Mouse (Mus musculus) midbrain, embryonic 14.5 days (tissue): ENCODE results near the gene Nipa1. TPM values are rescaled to one million over a fixed set of nuclear protein-coding genes. Genes with fewer than 3 reads are reported as not detected.

Experiments used
- ATAC-seq: fragments of 200-750 bp; cut with Nextera tagmentation; 2 replicates; pipeline ENCODE4 v1.8.0; 2017; ENCODE audit warnings: moderate number of reproducible peaks, moderate library complexity; ENCODE audit not compliant: low FRiP score, low TSS enrichment
- DNase-seq: peaks from one replicate; pipeline ENCODE4 v3.0.0-alpha.2; 2015
- H3K27ac ChIP-seq: fragments of 300-500 bp; sonication (generic); replicated peaks from 2 replicates; pipeline ENCODE4 v1.5.1; 2014; ENCODE audit warnings: mild to moderate bottlenecking, low read depth, low read length, moderate library complexity
- H3K27me3 ChIP-seq: fragments of 300-500 bp; sonication (generic); 2 replicates; pipeline ENCODE4 v1.6.1; 2014; ENCODE audit warnings: low read length, control low read depth, mixed read lengths; ENCODE audit not compliant: control insufficient read depth, insufficient read depth
- H3K36me3 ChIP-seq: fragments of 300-500 bp; sonication (generic); 2 replicates; pipeline ENCODE4 v1.6.1; 2014; ENCODE audit warnings: low read length, control low read depth; ENCODE audit not compliant: control insufficient read depth, insufficient read depth
- H3K4me1 ChIP-seq: fragments of 300-500 bp; sonication (generic); 2 replicates; pipeline ENCODE4 v1.6.1; 2014; ENCODE audit warnings: mild to moderate bottlenecking, antibody characterized with exemption, low read length, control low read depth; ENCODE audit not compliant: control insufficient read depth, insufficient read depth
- H3K4me2 ChIP-seq: fragments of 300-500 bp; sonication (generic); 2 replicates; pipeline ENCODE4 v1.6.1; 2014; ENCODE audit warnings: mild to moderate bottlenecking, low read length, moderate library complexity
- H3K4me3 ChIP-seq: fragments of 300-500 bp; sonication (generic); replicated peaks from 2 replicates; pipeline ENCODE4 v1.5.1; 2014; ENCODE audit warnings: low read depth, low read length
- H3K9ac ChIP-seq: fragments of 300-500 bp; sonication (generic); replicated peaks from 2 replicates; pipeline ENCODE4 v1.6.1; 2014; ENCODE audit warnings: mild to moderate bottlenecking, low read length, moderate library complexity
- H3K9me3 ChIP-seq: fragments of 300-500 bp; sonication (generic); 2 replicates; pipeline ENCODE4 v1.6.1; 2016; ENCODE audit warnings: low read length, control low read depth, mixed read lengths; ENCODE audit not compliant: control insufficient read depth
- WGBS: fragments of 180-500 bp; shearing (Covaris S2); extraction: QIAGEN DNeasy Blood & Tissue Kit; methylation state at CpG from one replicate; pipeline ENCODE4 v1.1.7; 2014; 5-methylcytosine and 5-hydroxymethylcytosine counted together
- polyA plus RNA-seq: library from polyadenylated mRNA; unstranded; fragments of >200 nt; fragmentation: Nextera tagmentation; extraction: Ambion mirVana; gene quantifications from 2 replicates; pipeline ENCODE4 v1.2.1, GENCODE M21; 2014

The Nipa1 gene
- polyA plus RNA-seq, 1 experiment from 2014 or later, result 20.1 TPM

GRCm38 (mm10) chr7:55968258-55968901 lies 51.4 kb downstream of the Nipa1 start:
- WGBS, result 53% methylated on average over 16 of the region's 16 CpGs
- H3K4me2 ChIP-seq, result peak overlapping the region; percentile 27
- DNase-seq, result peak; percentile 4

GRCm38 (mm10) chr7:55966866-55967460 lies 52.8 kb downstream of the Nipa1 start:
- Histone ChIP-seq H3K27ac (no peak overlapping the region), H3K9me3 (no peaks in the 10 kb centered on the region), H3K27me3 (no peaks in the 10 kb centered on the region), H3K4me3 (no peak overlapping the region), H3K36me3 (no peaks in the 10 kb centered on the region), H3K9ac (no peak overlapping the region), H3K4me2 (no peak overlapping the region), H3K4me1 (peaks cover 7% of the 10 kb centered on the region; the same call in 1 of the 2 replicates)
- ATAC-seq, result no peak
- 28% methylated on average over 3 of the region's 3 CpGs for WGBS
- DNase-seq, result no peak

More at GRCm38 (mm10) chr7:55968258-55968901, 51.4 kb downstream of the Nipa1 start:
- Histone ChIP-seq H3K4me3 (no peak overlapping the region), H3K27me3 (no peaks in the 10 kb centered on the region), H3K9ac (no peak overlapping the region), H3K36me3 (no peaks in the 10 kb centered on the region), H3K27ac (no peak overlapping the region), H3K4me1 (no peaks in the 10 kb centered on the region), H3K9me3 (no peaks in the 10 kb centered on the region)
- no peak for ATAC-seq

- Histone ChIP-seq H3K36me3 (no peaks in the 10 kb centered on the region), H3K4me1 (peaks cover 10% of the 10 kb centered on the region), H3K4me3 (peak within 1 kb of the TSS; percentile 97), H3K9me3 (no peaks in the 10 kb centered on the region), H3K9ac (peak within 1 kb of the TSS; percentile 92), H3K27ac (peak within 1 kb of the TSS; percentile 87), H3K4me2 (peak within 1 kb of the TSS; percentile 73), H3K27me3 (no peaks in the 10 kb centered on the region)
- under 1% methylated on average over 70 of the region's 70 CpGs for WGBS
- peak; percentile 98 for ATAC-seq
- DNase-seq, result peak; percentile 96
Observed at GRCm38 (mm10) chr7:55962004-55962908, 57.5 kb downstream of the Nipa1 start, which contains the start of gene Nipa2. TSS of gene Nipa2 (minus strand) at chr7:55962476.

GRCm38 (mm10) chr7:55960506-55960905 lies 59.2 kb downstream of the Nipa1 start:
- DNase-seq, result no peak

GRCm38 (mm10) chr7:55959801-55960200 lies 60.0 kb downstream of the Nipa1 start:
- H3K27ac ChIP-seq, result no peak overlapping the region
- 97% methylated on average over 3 of the region's 3 CpGs for whole genome bisulfite sequencing
- H3K9ac ChIP-seq, result no peak overlapping the region
- DNase-seq (no peak), ATAC-seq (no peak)
- H3K36me3 ChIP-seq, result no peaks in the 10 kb centered on the region
- H3K27me3 ChIP-seq, result no peaks in the 10 kb centered on the region
- H3K9me3 ChIP-seq, result no peaks in the 10 kb centered on the region
- H3K4me2 ChIP-seq, result no peak overlapping the region
- peaks cover 10% of the 10 kb centered on the region for H3K4me1 ChIP-seq
- no peak overlapping the region for H3K4me3 ChIP-seq

More at GRCm38 (mm10) chr7:55960506-55960905, 59.2 kb downstream of the Nipa1 start:
- no peaks in the 10 kb centered on the region for H3K9me3 ChIP-seq
- H3K4me3 ChIP-seq, result no peak overlapping the region
- no peak overlapping the region for H3K4me2 ChIP-seq
- no peaks in the 10 kb centered on the region for H3K36me3 ChIP-seq
- H3K27ac ChIP-seq, result no peak overlapping the region
- WGBS, result 98% methylated on average over 1 of the region's 1 CpGs
- H3K4me1 ChIP-seq, result peaks cover 10% of the 10 kb centered on the region
- H3K27me3 ChIP-seq, result no peaks in the 10 kb centered on the region
- no peak for ATAC-seq
- H3K9ac ChIP-seq, result no peak overlapping the region; the same call in 1 of the 2 replicates

GRCm38 (mm10) chr7:55957916-55958315 lies 61.8 kb downstream of the Nipa1 start:
- Histone ChIP-seq H3K36me3 (no peaks in the 10 kb centered on the region), H3K4me1 (peaks cover 6% of the 10 kb centered on the region), H3K4me3 (no peak overlapping the region), H3K9me3 (no peaks in the 10 kb centered on the region), H3K27me3 (no peaks in the 10 kb centered on the region), H3K27ac (no peak overlapping the region), H3K4me2 (no peak overlapping the region), H3K9ac (no peak overlapping the region)
- ATAC-seq (no peak), DNase-seq (no peak)
- WGBS, result 96% methylated on average over 4 of the region's 4 CpGs

- no peaks in the 10 kb centered on the region for H3K36me3 ChIP-seq
- no peaks in the 10 kb centered on the region for H3K9me3 ChIP-seq
- no peak overlapping the region for H3K4me2 ChIP-seq
- H3K4me1 ChIP-seq, result peaks cover 3% of the 10 kb centered on the region
- no peak overlapping the region for H3K4me3 ChIP-seq
- DNase-seq, result no peak
- ATAC-seq, result no peak
- no peaks in the 10 kb centered on the region for H3K27me3 ChIP-seq
- no peak overlapping the region for H3K9ac ChIP-seq
- 98% methylated on average over 3 of the region's 3 CpGs for WGBS
- no peak overlapping the region for H3K27ac ChIP-seq
Observed at GRCm38 (mm10) chr7:55957178-55957577, 62.6 kb downstream of the Nipa1 start.

- no peak overlapping the region for H3K9ac ChIP-seq
- 99% methylated on average over 2 of the region's 2 CpGs for WGBS
- H3K27me3 ChIP-seq, result no peaks in the 10 kb centered on the region
- no peaks in the 10 kb centered on the region for H3K9me3 ChIP-seq
- H3K4me2 ChIP-seq, result no peak overlapping the region
- ATAC-seq (no peak), DNase-seq (no peak)
- no peak overlapping the region for H3K4me3 ChIP-seq
- peaks cover 2% of the 10 kb centered on the region for H3K4me1 ChIP-seq
- no peaks in the 10 kb centered on the region for H3K36me3 ChIP-seq
- no peak overlapping the region for H3K27ac ChIP-seq
Observed at GRCm38 (mm10) chr7:55956054-55956453, 63.7 kb downstream of the Nipa1 start.
